Mouse (Mus musculus): ENCODE data around the gene Golim4.
A peak's percentile ranks its signal among the peaks of the same experiment; 100 is the strongest.

Gene Golim4

DNA sequence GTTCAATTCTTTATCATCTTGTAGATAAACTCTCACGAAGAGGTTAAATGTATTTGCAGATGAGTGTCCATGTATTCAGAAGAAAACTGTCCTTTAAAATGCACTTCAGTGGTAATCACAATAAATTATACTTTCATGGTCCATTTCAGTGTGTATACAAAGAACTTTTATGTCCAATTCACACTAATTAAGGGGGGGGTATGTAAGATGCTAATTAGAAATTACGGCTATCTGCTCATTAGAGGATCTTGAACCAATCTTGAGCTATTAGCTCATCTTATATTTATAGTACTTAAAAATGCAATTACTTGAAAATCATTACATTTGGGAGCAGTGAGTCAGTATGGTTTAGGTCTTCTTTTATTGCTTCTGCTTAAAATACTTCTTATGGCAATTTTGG, 31.6 kb downstream of the Golim4 start:
- no peak for DNase-seq (ENCODE audit: low spot score)

DNA sequence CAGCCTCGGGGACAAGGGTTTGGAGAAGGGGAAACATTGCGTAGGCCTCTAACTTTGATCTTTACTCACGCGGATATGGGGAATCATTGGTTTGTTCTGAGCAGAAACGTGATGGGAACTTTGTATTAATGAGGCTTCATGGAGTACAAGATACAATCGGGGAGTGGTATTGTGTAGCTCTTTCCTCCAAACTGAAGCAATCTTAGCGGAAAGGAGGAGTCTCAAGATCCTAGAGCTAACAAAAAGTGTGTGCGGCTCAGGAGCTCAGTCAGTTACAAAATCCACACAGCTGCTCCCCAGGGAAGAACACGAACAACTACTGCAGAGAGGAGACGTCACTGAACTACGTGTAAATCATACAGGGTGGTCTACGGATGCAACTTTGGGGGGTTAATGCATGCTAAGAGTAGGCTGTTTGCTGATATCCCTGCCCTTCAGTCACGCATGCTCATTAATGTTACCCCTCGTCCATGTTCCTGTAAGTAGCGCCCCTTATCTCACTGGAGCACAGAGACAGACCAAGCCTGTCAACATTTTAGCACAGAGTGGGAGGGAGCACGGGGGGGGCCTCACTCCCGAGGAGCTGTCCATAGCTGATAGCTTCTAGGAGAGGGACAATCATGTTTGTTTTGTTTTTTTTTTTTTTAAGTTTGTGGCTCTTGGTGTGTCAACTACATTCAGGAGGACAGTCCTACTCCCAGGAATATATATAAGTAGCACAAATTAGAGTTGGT, 38.8 kb downstream of the Golim4 start:
- peak; percentile 51 for DNase-seq (ENCODE audit: low spot score)

DNA sequence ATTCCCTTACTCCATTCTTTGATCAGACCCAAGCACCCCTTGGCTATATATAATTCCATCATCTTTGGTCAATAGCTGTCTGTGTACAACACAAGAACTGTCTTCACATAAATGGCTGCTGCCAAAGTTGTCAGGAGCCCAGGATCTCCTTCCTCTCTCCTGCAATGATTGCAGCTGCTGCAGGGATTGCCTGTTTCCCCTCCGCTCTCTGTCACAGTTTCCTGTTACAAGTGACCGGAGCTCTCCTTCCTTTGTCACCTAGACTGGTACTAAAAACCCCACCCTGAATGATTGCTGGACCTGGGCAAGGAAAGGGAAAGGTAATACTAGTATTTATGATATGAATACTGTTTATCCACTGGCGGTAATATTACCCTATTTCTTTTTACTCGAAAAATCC, 44.0 kb downstream of the Golim4 start:
- DNase-seq (ENCODE audit: low spot score): no peak

DNA sequence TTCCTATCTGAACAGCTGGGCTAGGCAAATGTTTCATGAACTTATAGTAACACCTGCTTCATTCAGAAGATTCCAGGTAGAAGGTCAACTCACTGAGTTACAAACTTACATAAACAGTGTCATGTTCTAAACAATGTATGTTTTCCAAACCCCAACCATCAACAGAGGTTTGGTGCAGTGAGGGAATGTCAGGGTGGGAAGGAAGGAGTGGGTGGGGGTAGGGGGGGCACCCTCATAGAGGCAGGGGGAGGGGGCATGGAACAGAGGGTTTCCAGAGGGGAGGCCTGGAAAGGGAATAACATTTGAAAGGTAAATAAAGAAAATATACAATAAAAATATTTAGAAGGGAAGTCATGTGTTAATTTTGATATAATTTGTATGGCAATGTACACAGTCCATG, 46.0 kb downstream of the Golim4 start:
- DNase-seq (ENCODE audit: low spot score): no peak

DNA sequence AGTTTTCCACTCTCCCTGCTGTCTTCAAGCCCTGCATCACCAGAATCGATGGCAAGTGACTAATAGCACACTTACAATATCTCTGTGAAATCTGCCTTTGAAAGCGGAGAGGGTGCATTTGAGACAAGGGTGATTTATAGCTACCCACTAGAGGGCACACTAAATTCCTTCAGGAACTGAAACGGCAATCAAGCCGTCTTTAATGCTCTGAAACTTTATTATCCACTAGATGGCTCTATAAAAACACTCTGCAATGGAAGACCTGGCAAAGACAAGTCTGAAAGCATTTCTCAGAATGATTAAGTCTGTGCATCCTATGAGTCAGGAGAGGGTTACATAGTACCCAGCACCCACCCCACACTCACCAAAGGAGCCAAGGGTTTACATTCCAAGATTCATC, 46.5 kb downstream of the Golim4 start:
- no peak for DNase-seq (ENCODE audit: low spot score)

DNA sequence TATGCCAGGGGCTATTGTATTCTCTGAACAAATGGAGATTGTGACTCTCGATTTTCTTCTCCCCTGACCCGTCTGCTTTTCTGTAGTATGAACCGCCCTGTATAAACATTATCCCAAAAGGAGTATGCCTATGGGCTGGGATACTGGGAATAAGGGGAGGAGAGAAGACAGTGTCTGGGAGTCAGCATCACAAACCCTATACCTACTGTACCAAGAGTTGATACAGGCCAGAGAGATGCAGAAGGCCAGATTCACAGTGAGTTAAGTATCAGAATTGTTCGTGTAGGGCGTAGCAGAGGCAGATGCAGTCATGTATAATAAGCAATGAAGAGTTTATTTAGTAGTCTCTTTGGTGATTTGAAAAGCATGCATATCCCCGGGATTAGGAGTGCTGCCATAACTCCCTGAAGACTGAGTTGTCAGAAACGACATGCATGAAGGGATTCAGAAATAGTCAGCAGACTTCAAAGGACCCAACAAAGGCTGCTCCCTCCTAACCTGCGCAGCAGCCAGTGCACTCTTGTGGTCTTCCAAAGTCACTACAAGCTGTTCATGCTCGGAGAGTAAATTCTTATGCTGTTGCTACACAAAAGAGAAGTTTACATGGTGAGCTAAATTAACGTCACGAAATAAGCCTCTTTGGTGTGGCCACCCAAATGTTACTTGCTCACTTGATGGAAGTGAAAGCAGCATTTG, 54.7 kb downstream of the Golim4 start:
- DNase-seq (ENCODE audit: low spot score): no peak

DNA sequence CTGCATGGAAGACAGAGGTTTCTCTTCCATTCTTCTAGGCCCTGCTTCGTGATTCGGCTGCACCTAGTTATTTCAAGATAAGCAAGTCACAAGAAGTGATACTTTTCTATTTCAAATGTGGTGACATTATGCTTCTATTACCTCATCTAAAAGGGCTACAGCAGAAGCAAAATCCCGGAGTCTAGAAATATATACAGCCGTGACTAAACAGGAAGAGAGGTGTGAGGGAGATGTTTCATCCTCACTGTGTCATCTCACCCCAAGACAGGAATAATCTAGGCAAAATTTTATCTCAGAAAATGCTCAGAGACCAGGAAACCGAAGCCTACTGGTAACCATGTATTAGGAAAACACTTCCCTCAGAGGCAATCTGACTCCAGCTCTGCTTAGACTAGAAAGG, 61.7 kb downstream of the Golim4 start:
- DNase-seq (ENCODE audit: low spot score): no peak

DNA sequence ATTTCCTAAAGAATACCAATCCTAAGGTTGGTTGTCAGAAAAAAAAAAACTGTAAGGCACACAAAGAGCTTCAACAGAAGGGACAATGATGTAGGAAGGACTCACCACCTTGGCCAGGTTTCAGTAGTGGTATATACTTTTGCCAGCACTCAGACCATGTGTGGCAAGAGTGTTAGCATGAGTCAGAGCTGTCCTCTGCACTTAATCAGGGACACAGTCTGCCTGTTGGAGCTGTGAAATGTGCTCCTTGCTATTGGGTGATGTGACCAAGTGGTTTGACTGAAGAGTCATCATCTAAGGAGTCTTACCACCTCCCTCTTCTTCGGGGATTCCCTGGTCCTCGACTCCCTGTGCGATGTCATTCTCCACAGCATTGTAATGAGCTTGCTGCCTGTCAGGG, 65.2 kb downstream of the Golim4 start:
- no peak for DNase-seq (ENCODE audit: low spot score)

DNA sequence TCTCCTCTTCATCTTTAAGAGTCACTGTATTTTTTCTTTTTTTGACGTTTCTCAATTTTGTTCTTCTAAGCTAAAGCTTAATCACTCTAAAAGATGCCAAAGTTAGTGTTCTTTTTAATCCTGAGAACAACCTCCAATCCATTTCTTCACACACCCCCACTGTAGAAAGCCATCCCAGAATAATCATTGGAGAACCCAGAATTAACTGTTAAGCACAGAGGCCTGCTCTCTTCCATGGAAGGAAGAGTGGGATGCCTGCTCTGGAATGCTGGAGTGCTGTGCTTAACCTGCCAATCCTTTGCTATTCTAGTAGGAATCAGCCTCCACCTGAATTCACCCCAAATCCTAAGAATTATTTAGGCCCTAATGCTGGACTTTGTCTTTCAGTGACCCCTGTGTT, 67.4 kb downstream of the Golim4 start:
- DNase-seq (ENCODE audit: low spot score): no peak

DNA sequence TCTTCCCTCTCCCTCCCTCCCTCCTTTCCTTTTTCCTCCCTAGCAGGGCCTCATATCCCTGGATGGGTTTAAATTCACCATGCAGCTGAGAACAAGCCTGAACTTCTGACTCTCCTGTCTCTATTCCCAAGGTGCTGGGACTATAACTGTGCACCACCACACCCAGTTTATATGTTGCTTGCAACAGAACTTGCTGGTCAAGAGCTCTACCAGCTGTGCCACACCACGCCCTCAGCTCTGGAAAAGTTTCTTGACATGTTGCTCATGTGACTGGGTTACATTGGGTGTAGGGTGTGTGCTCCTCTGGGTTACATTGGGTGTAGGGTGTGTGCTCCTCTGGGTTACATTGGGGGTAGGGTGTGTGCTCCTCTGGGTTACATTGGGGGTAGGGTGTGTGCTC, 75.2 kb downstream of the Golim4 start:
- no peak for DNase-seq (ENCODE audit: low spot score)

DNA sequence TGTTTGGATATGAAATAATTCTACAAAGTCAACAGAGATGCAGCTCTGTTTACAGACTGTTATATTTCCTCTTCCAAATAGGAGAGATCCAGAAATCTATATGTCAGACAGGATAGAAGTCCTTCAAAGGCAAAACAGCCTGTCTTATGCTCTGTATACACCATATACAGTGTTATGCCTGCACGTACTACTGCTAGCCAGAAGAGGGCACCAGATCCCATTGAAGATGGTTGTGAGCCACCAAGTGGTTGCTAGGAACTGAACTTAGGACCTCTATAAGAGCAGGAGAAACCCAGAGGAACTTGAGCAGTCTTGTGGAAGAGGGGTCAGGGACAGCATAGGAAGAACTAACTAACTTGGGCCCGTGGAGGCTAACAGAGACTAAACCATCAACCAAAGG, 77.5 kb downstream of the Golim4 start:
- no peak for DNase-seq (ENCODE audit: low spot score)

DNA sequence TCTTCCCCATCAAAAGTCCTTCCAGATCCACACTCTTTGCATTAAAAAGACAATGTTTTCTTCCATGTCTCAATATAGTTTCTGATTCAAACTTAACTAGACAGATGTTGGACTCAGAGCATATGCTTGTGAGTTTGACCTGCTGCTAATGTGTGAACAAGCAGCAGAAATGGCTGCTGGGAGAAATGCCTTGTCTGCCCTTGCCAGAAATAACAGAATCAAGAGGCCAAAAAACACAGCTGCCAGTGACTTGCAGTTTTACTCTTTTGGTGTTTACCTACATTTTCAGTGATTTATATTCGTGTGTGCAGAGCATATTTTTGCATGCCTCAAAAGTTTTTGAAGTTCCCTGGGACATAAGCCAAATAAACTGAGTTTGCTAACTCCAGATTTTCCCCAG, 87.9 kb downstream of the Golim4 start:
- no peak for DNase-seq (ENCODE audit: low spot score)

DNA sequence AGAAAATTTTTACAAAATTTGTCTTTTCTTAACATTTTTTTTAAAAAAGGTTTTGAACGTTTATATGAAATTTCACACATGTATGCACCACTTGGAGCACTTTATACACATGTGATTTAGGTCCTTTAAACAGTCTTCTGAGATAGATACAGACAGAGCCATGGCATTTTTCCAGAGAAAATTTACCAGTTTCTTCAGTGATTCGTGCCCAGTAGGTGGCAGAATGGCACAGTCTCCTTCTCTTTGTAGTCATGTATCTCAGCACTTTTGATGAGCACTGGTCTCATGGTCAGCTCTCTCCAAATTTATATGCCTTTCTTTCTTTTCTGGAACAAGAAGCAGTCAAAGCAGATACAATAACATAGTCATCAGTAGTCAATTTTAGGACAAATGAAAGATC, 92.5 kb downstream of the Golim4 start:
- DNase-seq (ENCODE audit: low spot score): no peak

DNA sequence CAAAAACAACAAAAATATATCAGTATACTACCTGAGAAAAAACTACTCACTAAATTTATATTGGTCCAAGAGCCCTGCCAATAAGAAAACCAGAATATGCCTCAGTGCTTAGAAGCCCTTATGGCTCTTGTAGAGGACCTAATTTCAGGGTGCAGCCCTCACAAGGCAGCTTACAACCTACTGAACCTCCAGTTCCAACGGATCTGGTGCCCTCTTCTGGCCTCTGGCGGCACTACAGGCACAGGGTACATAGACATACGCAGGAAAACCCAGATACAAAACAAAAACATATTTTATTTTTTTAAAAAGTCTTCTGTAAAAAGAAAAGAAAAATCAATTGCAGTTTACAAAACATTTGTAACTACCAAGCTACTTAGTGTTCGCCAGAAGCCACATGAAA, 95.1 kb downstream of the Golim4 start:
- DNase-seq (ENCODE audit: low spot score): peak; percentile 51

DNA sequence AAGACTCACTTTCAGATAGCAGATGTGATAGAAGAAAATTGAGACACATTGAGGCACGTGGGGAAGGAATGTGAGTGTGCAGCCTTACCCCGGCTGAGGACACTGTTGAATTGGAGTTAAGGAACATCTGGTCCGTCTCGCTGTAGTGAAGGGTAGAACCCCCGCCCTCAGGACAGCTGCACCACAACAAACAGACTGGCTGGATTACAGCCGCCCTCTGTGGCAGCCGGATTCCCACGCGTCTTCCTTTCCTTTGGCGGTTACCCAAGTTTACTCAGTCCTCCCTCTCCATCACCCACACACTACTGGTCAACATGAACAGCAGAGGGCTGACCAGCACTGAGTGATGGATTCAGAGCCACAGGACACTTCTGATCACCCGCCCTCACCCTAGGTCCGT, 96.0 kb downstream of the Golim4 start:
- no peak for DNase-seq (ENCODE audit: low spot score)

DNA sequence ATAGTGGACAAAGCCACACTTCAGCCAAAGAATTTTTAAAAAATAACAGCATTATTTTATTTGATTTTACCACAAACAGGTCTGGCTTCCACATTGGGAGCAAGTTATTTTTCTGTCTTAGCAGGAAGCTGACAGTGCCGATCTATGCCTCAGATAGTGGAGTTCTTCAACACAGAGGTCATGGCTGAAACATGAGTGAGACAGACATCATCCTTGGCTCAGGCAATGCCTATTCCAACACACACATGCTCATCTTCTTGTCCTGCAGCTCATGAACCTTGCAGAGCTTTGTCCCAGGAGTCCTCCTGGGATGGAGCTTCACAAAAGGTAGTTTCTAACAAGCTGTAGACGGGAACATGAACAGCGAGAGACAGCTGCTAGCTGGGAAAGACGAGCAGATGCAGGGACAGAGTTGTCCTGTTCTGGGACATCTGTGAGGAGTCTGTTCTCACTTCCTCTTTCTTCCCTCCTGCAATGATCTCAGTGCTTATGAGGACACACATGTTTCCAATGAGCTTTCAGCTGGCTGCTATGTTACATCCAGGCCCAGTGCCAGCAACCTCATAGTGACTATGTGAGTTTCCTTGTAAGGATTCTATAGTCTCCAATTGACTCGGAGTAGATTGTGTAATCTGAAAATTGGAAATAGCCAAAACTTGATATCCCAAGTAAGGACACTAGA, 121.3 kb downstream of the Golim4 start:
- no peak for DNase-seq (ENCODE audit: low spot score)

DNA sequence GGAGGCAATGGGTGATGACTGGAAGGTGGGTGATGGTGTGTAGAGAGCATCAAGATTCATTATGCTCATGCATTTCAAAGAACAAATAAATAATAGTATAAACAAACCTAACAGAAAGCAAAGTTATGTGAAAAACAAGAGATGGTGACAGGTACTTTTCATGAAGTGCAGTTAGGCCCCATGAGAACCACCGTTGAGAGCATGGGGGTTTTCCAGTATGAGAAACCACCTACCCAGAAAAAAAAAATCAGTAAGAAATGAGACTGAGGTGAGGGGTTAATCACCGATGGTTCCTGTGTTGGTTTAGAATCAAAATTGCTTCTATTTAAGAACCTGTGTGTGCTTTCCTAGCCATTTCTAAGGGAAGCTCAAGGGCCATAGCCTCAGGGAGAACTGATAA, 121.9 kb downstream of the Golim4 start:
- DNase-seq (ENCODE audit: low spot score): no peak
